Mouse (Mus musculus) megakaryocyte progenitor cell, adult 5-6 weeks (primary cell): Measurements from ENCODE around the gene H2afb3. TPM values are rescaled to one million over a fixed set of nuclear protein-coding genes. Genes with fewer than 3 reads are reported as not detected.
"Not testable (repeated sequence)": the region's sequence is repeated elsewhere in the genome, so short reads cannot be mapped to it uniquely, and the experiment has no call there.

Experiments used
- ATAC-seq: replicated peaks from 2 replicates; pipeline ENCODE4 v1.8.0; 2016; ENCODE audit warnings: mild to moderate bottlenecking, moderate TSS enrichment, inconsistent platforms; ENCODE audit not compliant: poor library complexity
- total RNA-seq, 2 experiments: library from RNA; stranded (forward) in 1 of 2; stranded (reverse) in 1 of 2; fragments of 157-497, 149-512 nt in 1 of 2; fragments of 200-1000 nt in 1 of 2; gene quantifications; 2 replicates each; pipeline versions ENCODE4 v1.2.3 to v1.2.4; 2015 to 2017

H2afb3 gene
- total RNA-seq (2015) (not detected in 2 replicates), total RNA-seq (2017) (not detected in 2 replicates)

DNA sequence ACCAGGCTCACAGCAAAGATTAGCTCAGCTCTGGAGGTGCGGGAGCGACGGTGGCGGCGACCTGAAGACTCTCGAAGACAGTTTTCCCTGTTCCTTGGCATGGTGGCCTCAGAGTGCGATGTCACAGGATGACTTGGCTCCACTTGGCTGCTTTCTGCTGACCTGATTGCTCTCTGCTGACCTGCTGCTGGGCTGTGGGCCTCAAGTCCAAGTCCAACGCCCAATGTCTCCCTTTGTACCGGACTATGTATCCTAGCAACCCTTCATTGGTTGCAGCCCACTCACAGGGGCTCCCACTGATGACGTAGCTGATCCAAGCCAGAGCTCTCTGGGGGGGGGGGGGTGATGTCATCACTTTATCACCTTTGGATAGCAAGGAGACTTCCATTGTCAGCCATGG lies at the start of gene H2afb3:
Gene H2afb3, minus strand, starts transcription at position 101 of the 400 bp plus-strand sequence.
- ATAC-seq = not testable (repeated sequence)

DNA sequence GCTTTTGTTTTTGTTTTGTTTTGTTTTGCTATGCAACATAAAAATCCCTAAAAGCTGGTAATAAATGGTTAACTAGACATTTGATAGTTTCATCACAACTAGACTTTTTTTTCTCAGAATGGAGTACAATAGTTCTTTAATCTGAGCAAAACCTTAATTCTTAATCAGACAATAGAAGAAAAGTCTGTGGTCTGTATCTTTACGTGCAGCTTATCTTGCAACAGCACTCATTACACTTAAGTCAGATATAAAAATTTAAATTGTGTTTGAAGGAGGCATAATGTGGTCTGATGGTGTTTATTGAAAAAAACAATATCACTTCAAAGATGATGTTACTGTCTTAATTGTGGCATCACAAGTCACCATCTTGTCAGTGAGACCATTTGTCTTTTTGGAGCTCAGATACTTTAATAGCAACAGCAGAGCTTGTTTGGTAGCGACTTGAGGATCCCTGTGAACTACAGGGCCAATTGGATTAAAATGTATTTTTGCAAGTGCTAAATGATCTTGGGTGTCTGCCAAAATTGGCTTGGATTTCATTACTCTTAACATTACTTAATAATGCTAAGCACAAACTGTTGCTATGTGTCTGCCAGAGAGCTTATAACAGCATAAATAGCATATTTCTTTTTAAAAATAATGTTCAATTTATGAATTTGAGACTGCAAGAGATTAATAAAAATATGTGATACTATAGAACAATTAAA lies 11.3 kb downstream of the H2afb3 start:
- ATAC-seq = no peak

GRCm38 (mm10) chrX:120292832-120293750 lies 19.8 kb downstream of the H2afb3 start:
- no peak for ATAC-seq

DNA sequence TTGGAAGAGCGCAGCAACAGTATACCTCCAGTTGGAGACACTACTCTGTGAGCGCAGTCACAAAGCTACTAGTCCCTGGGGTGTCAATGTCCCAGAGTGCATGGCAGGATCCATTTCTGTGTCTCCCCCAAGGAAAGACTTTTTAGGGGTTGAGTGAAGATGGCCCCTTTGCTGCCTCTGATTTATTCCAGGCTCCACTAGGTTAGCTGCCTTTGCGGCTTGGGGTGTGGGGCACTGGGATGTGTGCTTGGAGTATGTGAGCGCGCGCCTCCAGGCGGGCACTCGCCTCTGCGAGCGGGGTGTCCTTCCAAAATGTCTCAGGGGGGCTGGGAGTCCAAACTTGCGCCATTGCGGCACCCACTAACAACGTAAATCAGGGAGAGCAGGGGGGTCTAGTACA lies 21.2 kb downstream of the H2afb3 start:
- ATAC-seq = no peak

- no peak for ATAC-seq
Observed at GRCm38 (mm10) chrX:120290900-120291280, 22.0 kb downstream of the H2afb3 start.

- ATAC-seq = no peak
Observed at GRCm38 (mm10) chrX:120290011-120290899, 22.6 kb downstream of the H2afb3 start, which contains the start of gene Pcdh11x. TSS of gene Pcdh11x (plus strand) at chrX:120290259.

DNA sequence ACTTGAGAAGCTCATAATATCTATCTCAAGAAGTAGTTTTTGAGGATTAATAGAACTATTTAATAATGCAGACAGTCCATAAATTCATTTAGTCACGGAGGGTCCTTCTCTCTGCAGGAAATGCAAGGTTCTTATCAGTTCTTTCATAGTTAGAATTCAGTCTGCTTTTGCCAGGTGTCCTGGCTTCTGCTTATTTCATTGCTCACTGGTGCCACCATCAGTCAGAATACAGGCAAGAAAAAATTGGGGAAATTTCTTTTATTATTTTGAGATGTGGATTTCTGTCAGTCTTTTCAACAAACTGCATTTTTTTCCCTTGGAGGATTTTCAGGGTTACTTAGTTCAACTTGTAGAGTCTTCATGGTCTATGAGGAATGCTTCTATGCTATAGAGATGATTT lies 25.4 kb downstream of the H2afb3 start:
- ATAC-seq = no peak

DNA sequence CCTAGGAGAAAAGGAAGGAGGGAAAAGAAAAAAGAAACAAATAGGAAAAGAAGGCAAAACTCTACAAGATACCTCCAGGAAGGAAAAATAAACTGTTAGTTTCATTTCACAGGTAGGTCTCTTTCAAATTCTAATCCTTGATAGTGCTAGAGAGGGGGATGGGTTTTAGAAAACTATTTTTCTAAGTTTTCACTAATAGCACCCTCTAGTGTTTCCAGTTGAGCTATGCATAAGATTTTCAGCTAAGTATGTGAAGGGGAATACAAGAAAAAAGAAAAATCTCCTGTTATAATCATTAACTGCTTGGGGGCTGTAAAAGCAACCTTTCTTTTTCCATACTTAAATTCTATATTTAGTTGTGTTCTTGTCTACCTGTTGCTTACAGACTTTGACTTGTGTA lies 27.4 kb downstream of the H2afb3 start:
- no peak for ATAC-seq

Other genes starting within 250 kb of the H2afb3 start
- not detected in 2 replicates for gene Pcdh11x, start 22.8 kb downstream of the H2afb3 start, total RNA-seq (2015)
- not detected in 2 replicates for gene Pcdh11x, start 22.8 kb downstream of the H2afb3 start, total RNA-seq (2017)